Mouse (Mus musculus) olfactory bulb, adult 2 months (tissue): ENCODE data around the gene Raly.

ENCODE experiments used
- CTCF ChIP-seq: fragments of 200-500 bp; IDR thresholded peaks from 2 replicates; pipeline ENCODE4 v1.5.1; 2012; ENCODE audit warnings: low read depth, mild to moderate bottlenecking, low read length, moderate library complexity; ENCODE audit not compliant: insufficient read depth
- POLR2A ChIP-seq: fragments of 200-500 bp; IDR thresholded peaks from 2 replicates; pipeline ENCODE4 v1.6.1; 2012; ENCODE audit warnings: mild to moderate bottlenecking, low read depth, low read length, moderate library complexity; ENCODE audit not compliant: insufficient read depth

GRCm38 (mm10) chr2:154758454-154758853 lies 32.4 kb upstream of the Raly start:
- no peak for TF ChIP-seq CTCF
- no peak for TF ChIP-seq POLR2A
